Mouse (Mus musculus): ENCODE measurements around the gene 9130409I23Rik.

The 9130409I23Rik gene

GRCm38 (mm10) chr1:181050937-181051336 lies at the start of gene 9130409I23Rik:
9130409I23Rik (plus strand) TSS chr1:181051237.
- no peak for DNase-seq (ENCODE audit: low spot score in 2 of 2)

- no peak for DNase-seq (ENCODE audit: low spot score in 2 of 2)
Observed at GRCm38 (mm10) chr1:181001621-181002020, 49.4 kb upstream of the 9130409I23Rik start.

GRCm38 (mm10) chr1:181003790-181004189 lies 47.2 kb upstream of the 9130409I23Rik start:
- peak in 1 of 2 experiments; percentile 13 for DNase-seq (ENCODE audit: low spot score in 2 of 2)

- DNase-seq (ENCODE audit: low spot score in 2 of 2): no peak
Observed at GRCm38 (mm10) chr1:181005331-181005730, 45.7 kb upstream of the 9130409I23Rik start.

- DNase-seq (ENCODE audit: low spot score in 2 of 2): no peak
Observed at GRCm38 (mm10) chr1:181007831-181008230, 43.2 kb upstream of the 9130409I23Rik start.

- DNase-seq (ENCODE audit: low spot score in 2 of 2): no peak
Observed at GRCm38 (mm10) chr1:181008266-181008665, 42.8 kb upstream of the 9130409I23Rik start.

- no peak for DNase-seq (ENCODE audit: low spot score in 2 of 2)
Observed at GRCm38 (mm10) chr1:181009011-181009590, 41.9 kb upstream of the 9130409I23Rik start.

GRCm38 (mm10) chr1:181009754-181010153 lies 41.3 kb upstream of the 9130409I23Rik start:
- DNase-seq (ENCODE audit: low spot score in 2 of 2): no peak

GRCm38 (mm10) chr1:181010171-181010932 lies 40.7 kb upstream of the 9130409I23Rik start:
- DNase-seq (ENCODE audit: low spot score in 2 of 2): no peak

- no peak for DNase-seq (ENCODE audit: low spot score in 2 of 2)
Observed at GRCm38 (mm10) chr1:181011601-181012000, 39.4 kb upstream of the 9130409I23Rik start.

GRCm38 (mm10) chr1:181012416-181012815 lies 38.6 kb upstream of the 9130409I23Rik start:
- DNase-seq (ENCODE audit: low spot score in 2 of 2): no peak

GRCm38 (mm10) chr1:181013446-181013845 lies 37.6 kb upstream of the 9130409I23Rik start:
- DNase-seq (ENCODE audit: low spot score in 2 of 2): no peak

GRCm38 (mm10) chr1:181014731-181015500 lies 36.1 kb upstream of the 9130409I23Rik start:
- peak in 1 of 2 experiments; percentile 45 for DNase-seq (ENCODE audit: low spot score in 2 of 2)

- DNase-seq (ENCODE audit: low spot score in 2 of 2): peak in 1 of 2 experiments; percentile 57
Observed at GRCm38 (mm10) chr1:181015558-181015957, 35.5 kb upstream of the 9130409I23Rik start.

- DNase-seq (ENCODE audit: low spot score in 2 of 2): no peak
Observed at GRCm38 (mm10) chr1:181016045-181016444, 35.0 kb upstream of the 9130409I23Rik start.

- peak; percentile 56 to 72 for DNase-seq (ENCODE audit: low spot score in 2 of 2)
Observed at GRCm38 (mm10) chr1:181016532-181017131, 34.4 kb upstream of the 9130409I23Rik start.

- peak; percentile 72 to 81 for DNase-seq (ENCODE audit: low spot score in 2 of 2)
Observed at GRCm38 (mm10) chr1:181017212-181017711, 33.8 kb upstream of the 9130409I23Rik start.

GRCm38 (mm10) chr1:181017890-181018420 lies 33.1 kb upstream of the 9130409I23Rik start:
- DNase-seq (ENCODE audit: low spot score in 2 of 2): no peak

- no peak for DNase-seq (ENCODE audit: low spot score in 2 of 2)
Observed at GRCm38 (mm10) chr1:181020756-181021487, 30.1 kb upstream of the 9130409I23Rik start, which contains the start of gene Ephx1. Ephx1 (minus strand) TSS chr1:181020904.

- DNase-seq (ENCODE audit: low spot score in 2 of 2): no peak
Observed at GRCm38 (mm10) chr1:181021488-181021865, 29.6 kb upstream of the 9130409I23Rik start.

GRCm38 (mm10) chr1:181022265-181022664 lies 28.8 kb upstream of the 9130409I23Rik start:
- DNase-seq (ENCODE audit: low spot score in 2 of 2): no peak
